Mouse (Mus musculus) thymus, adult 2 months (tissue): ENCODE data around the gene Hpgd.

Experiments used
- CTCF ChIP-seq: fragments of 200-500 bp; IDR thresholded peaks from 2 replicates; pipeline ENCODE4 v1.5.1; 2012; ENCODE audit warnings: mild to moderate bottlenecking, control low read depth, low read length, moderate library complexity, borderline replicate concordance; ENCODE audit not compliant: control insufficient read depth, poor library complexity, insufficient read depth; ENCODE audit errors: extremely low read depth
- POLR2A ChIP-seq: fragments of 200-500 bp; IDR thresholded peaks from 2 replicates; pipeline ENCODE4 v1.6.1; 2012; ENCODE audit warnings: mild to moderate bottlenecking, low read length, control low read depth, moderate library complexity; ENCODE audit not compliant: control insufficient read depth, poor library complexity, insufficient read depth; ENCODE audit errors: extremely low read depth

DNA sequence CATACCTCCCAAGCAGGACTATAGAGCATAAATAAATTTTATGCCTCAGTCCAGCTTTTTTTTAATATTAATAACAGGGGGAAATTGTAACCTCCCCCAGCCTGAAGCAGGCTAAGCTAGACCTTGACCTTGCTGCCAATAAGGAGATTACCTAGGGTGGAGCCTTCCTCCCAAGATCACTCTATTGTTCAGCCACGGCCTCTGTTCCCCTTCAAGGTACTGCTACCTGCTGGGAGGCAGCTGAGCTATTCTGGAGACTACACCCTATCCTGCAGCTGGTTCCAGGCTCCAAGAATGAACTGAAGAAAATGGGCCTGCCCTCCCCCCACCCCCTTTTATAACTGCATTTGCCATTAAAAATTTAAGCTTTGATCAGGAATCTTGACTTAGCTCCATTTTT, 42.1 kb upstream of the Hpgd start:
- TF ChIP-seq CTCF (no peak), POLR2A (no peak)
